Mouse (Mus musculus) cerebellum, adult 2 months (tissue): ENCODE data around the gene Pml. TPM values are rescaled to one million over a fixed set of nuclear protein-coding genes. Genes with fewer than 3 reads are reported as not detected.
A peak's percentile ranks its signal among the peaks of the same experiment; 100 is the strongest.

Experiments used
- DNase-seq, 2 experiments: peaks; one replicate each; pipeline ENCODE4 v3.0.0; 2021
- H3K27ac ChIP-seq: fragments of 200-500 bp; 2 replicates; pipeline ENCODE4 v1.5.1; 2012; ENCODE audit warnings: low read length, control low read depth, inconsistent platforms; ENCODE audit not compliant: insufficient read depth
- H3K27me3 ChIP-seq: fragments of 200-500 bp; 2 replicates; pipeline ENCODE4 v1.6.1; 2012; ENCODE audit warnings: inconsistent platforms, mild to moderate bottlenecking, low read length, moderate library complexity; ENCODE audit not compliant: control insufficient read depth, insufficient read depth
- H3K4me1 ChIP-seq: fragments of 200-500 bp; 2 replicates; pipeline ENCODE4 v1.6.1; 2011; ENCODE audit warnings: low read length; ENCODE audit not compliant: control insufficient read depth, insufficient read depth
- H3K4me3 ChIP-seq: fragments of 200-500 bp; replicated peaks from 2 replicates; pipeline ENCODE3; 2011; ENCODE audit warnings: mild to moderate bottlenecking, low read depth, low read length, control low read depth; ENCODE audit not compliant: insufficient read depth
- CTCF ChIP-seq: fragments of 200-500 bp; IDR thresholded peaks from 2 replicates; pipeline ENCODE4 v1.5.1; 2011; ENCODE audit warnings: low read depth, mild to moderate bottlenecking, control low read depth, low read length, moderate library complexity, borderline replicate concordance; ENCODE audit not compliant: insufficient read depth
- POLR2A ChIP-seq: fragments of 200-500 bp; IDR thresholded peaks from 2 replicates; pipeline ENCODE4 v1.6.1; 2011; ENCODE audit warnings: low read length, control low read depth, borderline replicate concordance; ENCODE audit not compliant: insufficient read depth
- WGBS: fragments of 180-500 bp; shearing (Covaris S2); methylation state at CpG from one replicate; pipeline ENCODE4 v1.1.7; 2018; 5-methylcytosine and 5-hydroxymethylcytosine counted together
- polyA plus RNA-seq: library from polyadenylated mRNA; depleted of rRNA; stranded (reverse); fragments of >200 nt; gene quantifications from 2 replicates; pipeline ENCODE4 v1.2.3, GENCODE M21; 2012

The Pml gene
- polyA plus RNA-seq, 1 experiment = 9.9 TPM

DNA sequence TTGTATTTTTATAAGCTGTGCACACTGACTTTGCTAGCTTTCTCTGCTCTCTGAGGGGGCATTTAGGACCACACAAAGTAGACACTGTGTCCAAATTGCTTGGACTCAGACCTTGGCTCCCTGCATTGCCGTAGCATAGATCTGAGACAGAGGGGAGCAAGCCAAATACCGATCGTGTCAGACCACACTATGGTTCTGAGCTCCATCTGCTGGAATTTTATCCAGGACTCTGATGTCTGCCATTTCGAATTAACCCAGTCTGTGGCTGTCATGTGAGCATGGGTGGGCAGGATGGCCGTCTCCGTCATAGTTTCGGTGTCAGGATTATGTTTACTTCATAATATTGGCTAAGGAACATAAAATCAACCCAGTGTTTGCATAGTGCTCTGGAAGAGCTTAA lies 33.8 kb upstream of the Pml start:
- 20% methylated on average over 7 of the region's 7 CpGs for WGBS
- no peak overlapping the region for H3K4me3 ChIP-seq
- no peaks in the 10 kb centered on the region for H3K27me3 ChIP-seq
- DNase-seq = no peak
- TF ChIP-seq POLR2A = no peak
- TF ChIP-seq CTCF = no peak
- H3K4me1 ChIP-seq = peaks cover 3% of the 10 kb centered on the region; the same call in 1 of the 2 replicates
- no peak overlapping the region for H3K27ac ChIP-seq

DNA sequence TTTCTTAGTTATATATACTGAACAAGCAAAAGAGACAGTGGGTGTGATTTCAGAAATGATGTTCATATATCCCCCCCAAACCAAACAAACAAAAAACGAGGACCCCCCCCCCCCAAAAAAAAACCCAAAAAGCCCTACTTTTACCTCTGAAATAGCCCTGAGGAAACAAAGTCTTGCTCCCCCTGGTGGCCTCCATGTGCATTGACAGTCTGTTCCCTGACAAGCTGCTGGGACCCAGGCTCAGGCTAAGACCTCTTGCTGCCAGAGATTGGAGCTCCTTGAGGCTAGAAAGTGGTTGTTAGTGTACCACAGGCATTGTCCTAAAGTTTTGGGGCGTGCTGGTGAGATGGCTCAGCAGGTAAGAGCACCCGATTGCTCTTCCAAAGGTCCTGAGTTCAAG lies 32.0 kb upstream of the Pml start:
- 56% methylated on average over 3 of the region's 3 CpGs for WGBS
- Histone ChIP-seq H3K27ac (no peak overlapping the region), H3K4me3 (no peak overlapping the region), H3K4me1 (peaks cover 3% of the 10 kb centered on the region; the same call in 1 of the 2 replicates), H3K27me3 (no peaks in the 10 kb centered on the region)
- TF ChIP-seq CTCF = peak; percentile 64; the same call in 1 of the 2 replicates
- TF ChIP-seq POLR2A = no peak
- peak; percentile 22 to 37 for DNase-seq

DNA sequence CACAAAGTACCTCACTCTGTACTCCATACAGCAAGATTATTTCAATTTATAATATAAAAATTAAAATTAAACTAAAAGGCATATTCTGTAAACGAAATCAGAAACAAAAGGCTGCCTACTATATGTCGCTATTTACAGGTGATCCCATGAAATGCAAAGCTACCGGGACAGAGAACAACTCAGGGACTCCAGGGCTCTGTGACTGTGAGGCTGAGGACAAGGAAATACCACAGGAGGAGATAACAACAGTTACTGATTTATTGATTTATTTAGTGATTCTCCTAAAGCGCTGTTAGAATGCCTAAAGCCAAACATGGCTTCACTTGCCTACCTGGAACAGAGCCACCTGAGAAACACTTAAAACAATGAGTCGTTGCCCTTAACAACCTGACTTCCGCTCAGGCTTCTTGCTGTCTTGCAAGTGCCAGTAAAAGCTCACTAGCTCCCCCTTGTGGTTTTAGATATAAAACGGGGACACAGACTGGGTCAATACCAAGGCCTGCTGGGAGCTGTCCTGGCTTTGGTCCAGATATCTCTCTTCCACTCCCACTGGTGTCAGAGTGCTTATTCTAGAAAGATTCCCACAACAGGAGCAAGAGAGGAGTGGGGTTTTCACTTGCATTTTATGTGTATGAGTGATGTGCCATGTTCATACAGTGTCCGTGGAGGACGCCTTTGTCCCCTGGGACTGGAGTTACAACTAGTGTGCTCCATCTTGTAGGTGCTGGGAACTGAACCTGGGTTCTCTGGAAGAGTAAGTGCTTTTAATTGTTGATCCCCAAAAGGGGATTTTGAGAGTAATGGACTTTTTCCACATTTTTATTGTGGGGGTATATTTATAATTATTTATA lies 30.9 kb upstream of the Pml start:
- Histone ChIP-seq H3K4me3 (no peak overlapping the region), H3K27me3 (no peaks in the 10 kb centered on the region), H3K4me1 (peaks cover 7% of the 10 kb centered on the region), H3K27ac (no peak overlapping the region)
- DNase-seq = peak; percentile 57 to 77
- TF ChIP-seq CTCF = peak; percentile 64; the same call in 1 of the 2 replicates
- TF ChIP-seq POLR2A = no peak
- 36% methylated on average over 9 of the region's 9 CpGs for WGBS

DNA sequence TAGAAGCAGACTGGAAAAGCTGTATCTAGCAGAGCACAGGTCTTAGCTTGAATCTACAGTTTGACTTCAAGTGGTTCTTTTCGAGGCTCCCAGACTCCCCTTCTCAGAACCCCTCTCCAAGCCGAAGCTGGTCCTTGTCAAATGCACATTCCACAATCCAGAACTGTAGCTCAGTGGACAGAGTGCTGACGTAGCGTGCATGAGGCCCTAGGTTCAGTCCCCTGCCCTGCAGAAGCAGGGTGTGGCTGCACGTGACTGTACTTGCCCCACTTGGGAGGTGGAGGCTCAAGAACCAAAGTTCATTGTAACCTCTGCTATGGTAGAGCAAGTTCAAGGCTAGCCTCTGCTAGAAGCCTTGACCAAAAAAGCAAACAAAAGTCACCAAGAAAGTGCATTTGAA lies 30.2 kb upstream of the Pml start:
- Histone ChIP-seq H3K27ac (no peak overlapping the region), H3K4me1 (peaks cover 13% of the 10 kb centered on the region), H3K27me3 (no peaks in the 10 kb centered on the region), H3K4me3 (no peak overlapping the region)
- no peak for DNase-seq
- TF ChIP-seq CTCF = no peak
- TF ChIP-seq POLR2A = no peak
- 85% methylated on average over 5 of the region's 5 CpGs for WGBS

DNA sequence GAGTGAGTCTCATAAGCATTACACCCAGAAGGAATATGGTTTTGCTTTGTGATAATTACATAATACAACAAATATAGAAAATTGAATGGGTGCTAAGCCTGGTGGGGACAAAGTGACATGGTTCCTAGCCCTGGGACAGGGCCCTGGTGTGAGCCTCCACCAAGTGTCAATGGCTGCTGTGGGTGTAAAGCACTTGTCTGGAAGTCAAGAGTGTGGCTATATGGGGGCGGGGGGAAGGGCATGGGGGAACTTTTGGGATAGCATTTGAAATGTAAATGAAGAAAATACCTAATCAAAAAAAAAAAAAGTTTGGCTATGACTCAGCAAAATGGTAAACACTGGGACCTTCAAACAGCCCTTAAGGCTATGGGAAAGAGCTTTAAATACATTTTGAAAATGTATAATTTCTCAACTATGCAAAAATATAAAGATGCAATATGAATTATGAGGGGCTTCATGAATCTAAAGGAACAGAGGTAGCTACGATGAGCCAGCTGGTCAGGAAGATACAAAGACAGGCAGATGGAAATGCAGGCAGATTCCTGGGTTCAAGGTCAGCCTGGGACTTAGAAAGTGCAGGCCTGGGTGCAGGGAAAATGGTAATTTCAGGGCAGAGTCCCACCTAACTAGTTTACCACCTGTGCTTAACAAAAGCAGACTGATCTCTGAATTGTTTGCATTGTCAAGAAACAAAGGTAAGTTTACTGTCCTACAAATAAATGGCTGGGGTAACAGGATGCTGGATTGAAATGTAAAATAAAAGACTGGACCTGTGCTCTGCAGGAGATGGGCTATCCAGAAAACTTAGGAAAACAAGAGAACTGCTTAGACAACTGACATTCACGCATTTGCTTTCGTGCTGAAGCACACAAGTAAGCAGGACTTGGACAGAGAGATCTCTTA lies 29.5 kb upstream of the Pml start:
- Histone ChIP-seq H3K27me3 (no peaks in the 10 kb centered on the region), H3K4me3 (no peak overlapping the region), H3K27ac (no peak overlapping the region), H3K4me1 (peaks cover 13% of the 10 kb centered on the region)
- 82% methylated on average over 4 of the region's 4 CpGs for WGBS
- no peak for TF ChIP-seq POLR2A
- no peak for TF ChIP-seq CTCF
- DNase-seq = no peak

DNA sequence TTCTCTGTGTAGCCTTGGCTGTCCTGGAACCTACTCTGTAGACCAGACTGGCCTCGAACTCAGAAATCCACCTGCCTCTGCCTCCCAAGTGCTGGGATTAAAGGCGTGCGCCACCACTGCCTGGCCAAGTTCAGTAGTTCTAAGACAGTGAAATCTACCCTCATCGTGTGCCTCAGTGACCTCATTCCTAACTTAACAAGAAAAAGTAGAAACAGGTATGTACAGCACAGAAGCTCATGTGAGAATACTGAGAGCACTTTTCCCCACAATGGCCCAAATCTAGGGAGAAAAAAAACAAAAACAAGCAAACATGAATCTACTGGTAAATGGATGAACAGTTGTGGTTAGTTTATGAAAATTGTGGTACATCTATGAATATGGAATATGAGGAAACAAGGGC lies 28.7 kb upstream of the Pml start:
- no peak overlapping the region for H3K4me3 ChIP-seq
- peaks cover 10% of the 10 kb centered on the region; the same call in 1 of the 2 replicates for H3K4me1 ChIP-seq
- H3K27me3 ChIP-seq = no peaks in the 10 kb centered on the region
- H3K27ac ChIP-seq = no peak overlapping the region
- TF ChIP-seq POLR2A (no peak), CTCF (no peak)
- no peak for DNase-seq
- WGBS = 95% methylated on average over 4 of the region's 4 CpGs

DNA sequence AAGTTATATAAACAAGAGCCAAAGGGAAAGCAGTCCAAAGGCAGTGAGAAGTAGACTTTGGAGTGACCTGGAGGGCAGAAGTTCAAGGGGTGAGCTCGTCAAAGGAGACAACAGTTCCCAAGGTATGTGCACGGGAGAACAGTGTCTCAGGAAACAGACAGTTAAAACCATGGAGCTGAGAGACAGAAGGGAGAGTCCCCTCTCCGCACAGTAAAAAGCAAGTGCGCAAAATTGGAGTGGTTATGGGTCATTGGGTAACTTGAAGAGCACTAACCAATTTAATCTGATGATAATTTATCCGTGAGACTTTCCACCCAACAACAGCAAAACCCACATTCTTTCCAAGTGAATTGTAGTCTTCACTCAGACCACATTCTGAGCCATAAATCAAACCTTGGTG lies 26.8 kb upstream of the Pml start:
- DNase-seq = no peak
- no peak overlapping the region for H3K4me3 ChIP-seq
- peaks cover 10% of the 10 kb centered on the region; the same call in 1 of the 2 replicates for H3K4me1 ChIP-seq
- no peak overlapping the region for H3K27ac ChIP-seq
- no peak for TF ChIP-seq CTCF
- TF ChIP-seq POLR2A = no peak
- no peaks in the 10 kb centered on the region for H3K27me3 ChIP-seq
- 88% methylated on average over 5 of the region's 5 CpGs for WGBS

DNA sequence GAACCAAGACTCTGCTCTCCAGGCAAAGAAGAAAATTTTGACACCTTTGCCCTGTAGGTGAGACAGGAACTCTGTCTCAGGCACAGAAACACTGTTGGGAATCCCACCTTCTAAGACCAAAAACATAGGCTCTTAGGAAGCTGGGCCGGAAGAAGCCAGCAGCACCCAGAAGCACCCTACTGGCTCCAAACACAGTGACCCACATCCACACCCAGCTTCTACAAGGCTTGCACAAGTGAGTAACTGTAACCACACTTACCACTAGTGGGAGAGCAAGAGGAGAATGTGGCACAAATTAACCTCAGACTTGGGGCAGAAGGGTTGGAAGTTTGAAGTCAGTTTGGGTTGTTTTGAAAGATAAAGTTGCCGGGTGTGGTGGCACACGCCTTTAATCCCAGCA lies 26.2 kb upstream of the Pml start:
- Histone ChIP-seq H3K27ac (no peak overlapping the region), H3K4me1 (peaks cover 10% of the 10 kb centered on the region; the same call in 1 of the 2 replicates), H3K4me3 (no peak overlapping the region), H3K27me3 (no peaks in the 10 kb centered on the region)
- no peak for DNase-seq
- WGBS = 72% methylated on average over 3 of the region's 3 CpGs
- TF ChIP-seq CTCF (no peak), POLR2A (no peak)
